Mouse (Mus musculus) CD8-positive naive resting alpha-beta T cell, adult 57 days (primary cell): ENCODE measurements around the gene Pacsin3. TPM values are rescaled to one million over a fixed set of nuclear protein-coding genes. Genes with fewer than 3 reads are reported as not detected.

Source experiments
- total RNA-seq: library from RNA; stranded (reverse); gene quantifications from one replicate; pipeline ENCODE4 v1.2.4, GENCODE M21; 2023

The Pacsin3 gene
- total RNA-seq, result 1.2 TPM

GRCm38 (mm10) chr2:91255661-91256150, at the start of gene Pacsin3:
Gene Pacsin3 (plus strand): TSS chr2:91255954.

GRCm38 (mm10) chr2:91236601-91237510, 18.9 kb upstream of the Pacsin3 start, which contains the start of gene Ddb2:
Gene Ddb2 (minus strand): TSS chr2:91236982.

GRCm38 (mm10) chr2:91264711-91265681, 9.2 kb downstream of the Pacsin3 start, which contains the start of gene Arfgap2:
Gene Arfgap2 (plus strand): TSS chr2:91264974.

Other genes starting within 250 kb of the Pacsin3 start
- gene Rapsn, start 220.3 kb upstream of the Pacsin3 start, total RNA-seq, result 0.86 TPM
- gene Psmc3, start 201.9 kb upstream of the Pacsin3 start, total RNA-seq, result 113 TPM
- 17.9 TPM for gene Slc39a13, start 185.5 kb upstream of the Pacsin3 start, total RNA-seq
- 8.5 TPM for gene Spi1, start 173.6 kb upstream of the Pacsin3 start, total RNA-seq
- not detected for gene Mybpc3, start 137.8 kb upstream of the Pacsin3 start, total RNA-seq
- 263 TPM for gene Madd, start 72.1 kb upstream of the Pacsin3 start, total RNA-seq
- gene Nr1h3, start 53.1 kb upstream of the Pacsin3 start, total RNA-seq, result 2.5 TPM
- gene Acp2, start 53.1 kb upstream of the Pacsin3 start, total RNA-seq, result 6.4 TPM
- 67.6 TPM for gene Ddb2, start 19.0 kb upstream of the Pacsin3 start, total RNA-seq
- gene Arfgap2, start 9.0 kb downstream of the Pacsin3 start, total RNA-seq, result 115 TPM
- 6.8 TPM for gene 1110051M20Rik, start 188.8 kb downstream of the Pacsin3 start, total RNA-seq
- not detected for gene Lrp4, start 201.6 kb downstream of the Pacsin3 start, total RNA-seq